Mouse (Mus musculus) small intestine, adult 2 months (tissue): ENCODE measurements around the gene Usp40. TPM values are rescaled to one million over a fixed set of nuclear protein-coding genes. Genes with fewer than 3 reads are reported as not detected.

Source experiments
- H3K27ac ChIP-seq: fragments of 200-500 bp; 2 replicates; pipeline ENCODE4 v1.5.1; 2012; ENCODE audit warnings: low read depth, low read length, control low read depth, inconsistent platforms; ENCODE audit not compliant: insufficient read depth
- H3K27me3 ChIP-seq: fragments of 200-500 bp; 2 replicates; pipeline ENCODE4 v1.6.1; 2012; ENCODE audit warnings: mild to moderate bottlenecking, moderate library complexity, low read length, inconsistent platforms; ENCODE audit not compliant: control insufficient read depth, insufficient read depth
- H3K36me3 ChIP-seq: fragments of 200-500 bp; 2 replicates; pipeline ENCODE4 v1.6.1; 2012; ENCODE audit warnings: mild to moderate bottlenecking, low read length, control low read depth, inconsistent platforms; ENCODE audit not compliant: control insufficient read depth, insufficient read depth
- H3K4me1 ChIP-seq: fragments of 200-500 bp; 2 replicates; pipeline ENCODE4 v1.6.1; 2012; ENCODE audit warnings: low read length, inconsistent platforms, mixed read lengths; ENCODE audit not compliant: control insufficient read depth, insufficient read depth, insufficient read length
- H3K4me3 ChIP-seq: fragments of 200-500 bp; 2 replicates; pipeline ENCODE4 v1.5.1; 2012; ENCODE audit warnings: low read depth, mild to moderate bottlenecking, control low read depth, inconsistent platforms, low read length, moderate library complexity
- CTCF ChIP-seq: fragments of 200-500 bp; IDR thresholded peaks from 2 replicates; pipeline ENCODE4 v1.5.1; 2012; ENCODE audit warnings: low read depth, mild to moderate bottlenecking, control low read depth, inconsistent platforms, low read length, moderate library complexity, mixed read lengths; ENCODE audit not compliant: insufficient replicate concordance, insufficient read length; ENCODE audit errors: extremely low read depth
- POLR2A ChIP-seq: fragments of 200-500 bp; IDR thresholded peaks from 2 replicates; pipeline ENCODE4 v1.6.1; 2012; ENCODE audit warnings: low read depth, mild to moderate bottlenecking, control low read depth, inconsistent platforms, low read length, moderate library complexity
- WGBS: fragments of 180-500 bp; shearing (Covaris S2); methylation state at CpG from one replicate; pipeline ENCODE4 v1.1.7; 2018; 5-methylcytosine and 5-hydroxymethylcytosine counted together
- polyA plus RNA-seq: library from polyadenylated mRNA; depleted of rRNA; stranded (reverse); fragments of >200 nt; gene quantifications from 2 replicates; pipeline ENCODE4 v1.2.3, GENCODE M21; 2012

Usp40 gene
- polyA plus RNA-seq, 1 experiment = 7.2 TPM

GRCm38 (mm10) chr1:87970381-87970780 lies 38.0 kb downstream of the Usp40 start:
- no peaks in the 10 kb centered on the region for H3K4me1 ChIP-seq
- 92% methylated on average over 4 of the region's 4 CpGs for WGBS
- no peak overlapping the region for H3K27ac ChIP-seq
- TF ChIP-seq POLR2A (no peak), CTCF (no peak)
- no peak overlapping the region for H3K4me3 ChIP-seq
- H3K27me3 ChIP-seq = no peaks in the 10 kb centered on the region
- H3K36me3 ChIP-seq = peaks cover 34% of the 10 kb centered on the region

- H3K27me3 ChIP-seq = no peaks in the 10 kb centered on the region
- WGBS = 90% methylated on average over 2 of the region's 2 CpGs
- H3K36me3 ChIP-seq = peaks cover 33% of the 10 kb centered on the region
- no peaks in the 10 kb centered on the region for H3K4me1 ChIP-seq
- no peak for TF ChIP-seq CTCF
- no peak for TF ChIP-seq POLR2A
- no peak overlapping the region for H3K4me3 ChIP-seq
- no peak overlapping the region for H3K27ac ChIP-seq
Measured at GRCm38 (mm10) chr1:87961459-87962167, 46.7 kb downstream of the Usp40 start.

- no peaks in the 10 kb centered on the region for H3K4me1 ChIP-seq
- no peaks in the 10 kb centered on the region for H3K27me3 ChIP-seq
- 96% methylated on average over 4 of the region's 4 CpGs for WGBS
- no peak overlapping the region for H3K27ac ChIP-seq
- no peak for TF ChIP-seq POLR2A
- TF ChIP-seq CTCF = no peak
- peaks cover 37% of the 10 kb centered on the region for H3K36me3 ChIP-seq
- no peak overlapping the region for H3K4me3 ChIP-seq
Measured at GRCm38 (mm10) chr1:87960752-87961151, 47.6 kb downstream of the Usp40 start.

GRCm38 (mm10) chr1:87959998-87960431 lies 48.3 kb downstream of the Usp40 start:
- H3K4me1 ChIP-seq = no peaks in the 10 kb centered on the region
- no peak overlapping the region for H3K27ac ChIP-seq
- TF ChIP-seq POLR2A (no peak), CTCF (no peak)
- 55% methylated on average over 4 of the region's 4 CpGs for WGBS
- H3K4me3 ChIP-seq = no peak overlapping the region
- H3K27me3 ChIP-seq = no peaks in the 10 kb centered on the region
- peaks cover 41% of the 10 kb centered on the region for H3K36me3 ChIP-seq

- Histone ChIP-seq H3K27me3 (no peaks in the 10 kb centered on the region), H3K4me3 (no peak overlapping the region), H3K36me3 (peaks cover 42% of the 10 kb centered on the region), H3K27ac (no peak overlapping the region), H3K4me1 (no peaks in the 10 kb centered on the region)
- 82% methylated on average over 4 of the region's 4 CpGs for WGBS
- no peak for TF ChIP-seq CTCF
- TF ChIP-seq POLR2A = no peak
Measured at GRCm38 (mm10) chr1:87959532-87959931, 48.8 kb downstream of the Usp40 start.

- 100% methylated on average over 1 of the region's 1 CpGs for WGBS
- no peak overlapping the region for H3K27ac ChIP-seq
- H3K4me1 ChIP-seq = no peaks in the 10 kb centered on the region
- no peaks in the 10 kb centered on the region for H3K27me3 ChIP-seq
- no peak overlapping the region for H3K4me3 ChIP-seq
- TF ChIP-seq POLR2A = no peak
- no peak for TF ChIP-seq CTCF
- peaks cover 42% of the 10 kb centered on the region for H3K36me3 ChIP-seq
Measured at GRCm38 (mm10) chr1:87958931-87959330, 49.4 kb downstream of the Usp40 start.

- WGBS = 50% methylated on average over 3 of the region's 3 CpGs
- Histone ChIP-seq H3K36me3 (peaks cover 58% of the 10 kb centered on the region), H3K4me1 (no peaks in the 10 kb centered on the region; the same call in 1 of the 2 replicates), H3K27me3 (no peaks in the 10 kb centered on the region), H3K27ac (no peak overlapping the region), H3K4me3 (no peak overlapping the region)
- TF ChIP-seq POLR2A (no peak), CTCF (no peak)
Measured at GRCm38 (mm10) chr1:87953073-87953472, 55.3 kb downstream of the Usp40 start.

- peaks cover 59% of the 10 kb centered on the region for H3K36me3 ChIP-seq
- WGBS = 91% methylated on average over 3 of the region's 3 CpGs
- no peaks in the 10 kb centered on the region for H3K27me3 ChIP-seq
- H3K27ac ChIP-seq = no peak overlapping the region
- H3K4me3 ChIP-seq = no peak overlapping the region
- TF ChIP-seq CTCF (no peak), POLR2A (no peak)
- H3K4me1 ChIP-seq = no peaks in the 10 kb centered on the region; the same call in 1 of the 2 replicates
Measured at GRCm38 (mm10) chr1:87951641-87952040, 56.7 kb downstream of the Usp40 start.
